Mouse (Mus musculus) intestine, embryonic 14.5 days (tissue): ENCODE measurements around the gene 9530068E07Rik. TPM values are rescaled to one million over a fixed set of nuclear protein-coding genes. Genes with fewer than 3 reads are reported as not detected.
A peak's percentile ranks its signal among the peaks of the same experiment; 100 is the strongest.

Source experiments
- ATAC-seq: fragments of 200-750 bp; cut with Nextera tagmentation; replicated peaks from 2 replicates; pipeline ENCODE4 v1.8.0; 2017; ENCODE audit warnings: low read depth, moderate number of reproducible peaks, moderate TSS enrichment, moderate library complexity; ENCODE audit not compliant: low FRiP score, low TSS enrichment
- DNase-seq: peaks from one replicate; pipeline ENCODE4 v3.0.0-alpha.2; 2018; ENCODE audit warnings: low spot score
- H3K27ac ChIP-seq: fragments of 300-500 bp; sonication (generic); 2 replicates; pipeline ENCODE4 v1.5.1; 2014; ENCODE audit warnings: low read depth, mild to moderate bottlenecking, control low read depth
- H3K27me3 ChIP-seq: fragments of 300-500 bp; sonication (generic); replicated peaks from 2 replicates; pipeline ENCODE4 v1.6.1; 2014; ENCODE audit warnings: low read length, control low read depth; ENCODE audit not compliant: control insufficient read depth, insufficient read depth
- H3K36me3 ChIP-seq: fragments of 300-500 bp; sonication (generic); 2 replicates; pipeline ENCODE4 v1.6.1; 2014; ENCODE audit warnings: low read length, control low read depth; ENCODE audit not compliant: control insufficient read depth, insufficient read depth
- H3K4me1 ChIP-seq: fragments of 300-500 bp; sonication (generic); replicated peaks from 2 replicates; pipeline ENCODE4 v1.6.1; 2014; ENCODE audit warnings: low read length, control low read depth, mixed read lengths; ENCODE audit not compliant: control insufficient read depth, insufficient read depth
- H3K4me2 ChIP-seq: fragments of 300-500 bp; sonication (generic); 2 replicates; pipeline ENCODE4 v1.6.1; 2014; ENCODE audit warnings: low read length
- H3K4me3 ChIP-seq: fragments of 300-500 bp; sonication (generic); 2 replicates; pipeline ENCODE4 v1.5.1; 2014; ENCODE audit warnings: low read depth, low read length, control low read depth, mixed read lengths
- H3K9ac ChIP-seq: fragments of 300-500 bp; sonication (generic); 2 replicates; pipeline ENCODE4 v1.6.1; 2014; ENCODE audit warnings: mild to moderate bottlenecking, low read length
- H3K9me3 ChIP-seq: fragments of 300-500 bp; sonication (generic); 2 replicates; pipeline ENCODE4 v1.6.1; 2016; ENCODE audit warnings: low read length, control low read depth; ENCODE audit not compliant: control insufficient read depth
- WGBS: fragments of 180-500 bp; shearing (Covaris S2); extraction: QIAGEN DNeasy Blood & Tissue Kit; methylation state at CpG from one replicate; pipeline ENCODE4 v1.1.7; 2014; 5-methylcytosine and 5-hydroxymethylcytosine counted together
- polyA plus RNA-seq: library from polyadenylated mRNA; unstranded; fragments of >200 nt; fragmentation: Nextera tagmentation; extraction: Ambion mirVana; gene quantifications from 2 replicates; pipeline ENCODE4 v1.2.1, GENCODE M21; 2014

9530068E07Rik gene
- polyA plus RNA-seq, 1 experiment from 2014 or later = 194 TPM

- H3K27ac ChIP-seq = no peak overlapping the region
These were observed 37.7 kb upstream of the 9530068E07Rik start for GRCm38 (mm10) chr11:52358520-52358919.

GRCm38 (mm10) chr11:52359686-52360470, 36.4 kb upstream of the 9530068E07Rik start:
- peak; percentile 62 for DNase-seq
- ATAC-seq = peak; percentile 19

More at GRCm38 (mm10) chr11:52358520-52358919, 37.7 kb upstream of the 9530068E07Rik start:
- H3K4me2 ChIP-seq = 0 out of 2 replicates have a peak overlapping the region, but pooled peaks have one; percentile 16
- 38% methylated on average over 4 of the region's 4 CpGs for WGBS
- H3K27me3 ChIP-seq = no peaks in the 10 kb centered on the region
- H3K9me3 ChIP-seq = no peaks in the 10 kb centered on the region
- no peak overlapping the region for H3K4me3 ChIP-seq
- peaks cover 19% of the 10 kb centered on the region for H3K4me1 ChIP-seq
- H3K36me3 ChIP-seq = no peaks in the 10 kb centered on the region
- H3K9ac ChIP-seq = no peak overlapping the region
- ATAC-seq = no peak
- no peak for DNase-seq

GRCm38 (mm10) chr11:52360471-52361277, 35.6 kb upstream of the 9530068E07Rik start, which contains the start of gene Vdac1:
TSS of gene Vdac1 (plus strand) at chr11:52360860.
- Histone ChIP-seq H3K36me3 (no peaks in the 10 kb centered on the region), H3K27me3 (no peaks in the 10 kb centered on the region), H3K4me3 (peak within 1 kb of the TSS; percentile 96), H3K27ac (peak within 1 kb of the TSS; percentile 94), H3K4me1 (peaks cover 40% of the 10 kb centered on the region), H3K9ac (peak within 1 kb of the TSS; percentile 94), H3K4me2 (peak within 1 kb of the TSS; percentile 88), H3K9me3 (no peaks in the 10 kb centered on the region)
- DNase-seq (peak; percentile 94), ATAC-seq (peak; percentile 92)
- under 1% methylated on average over 77 of the region's 84 CpGs for WGBS

More at GRCm38 (mm10) chr11:52359686-52360470, 36.4 kb upstream of the 9530068E07Rik start:
- peak overlapping the region; percentile 88 for H3K4me2 ChIP-seq
- 15% methylated on average over 22 of the region's 22 CpGs for WGBS
- peak overlapping the region; percentile 94 for H3K9ac ChIP-seq
- peak overlapping the region; percentile 96 for H3K4me3 ChIP-seq
- no peaks in the 10 kb centered on the region for H3K27me3 ChIP-seq
- H3K9me3 ChIP-seq = no peaks in the 10 kb centered on the region
- H3K27ac ChIP-seq = peak overlapping the region; percentile 94
- H3K4me1 ChIP-seq = peaks cover 32% of the 10 kb centered on the region
- H3K36me3 ChIP-seq = no peaks in the 10 kb centered on the region

- Histone ChIP-seq H3K4me1 (peaks cover 47% of the 10 kb centered on the region), H3K9ac (peak overlapping the region; percentile 94), H3K4me3 (peak overlapping the region; percentile 96), H3K4me2 (peak overlapping the region; percentile 88), H3K27me3 (no peaks in the 10 kb centered on the region), H3K9me3 (no peaks in the 10 kb centered on the region), H3K36me3 (no peaks in the 10 kb centered on the region), H3K27ac (peak overlapping the region; percentile 94)
- under 1% methylated on average over 47 of the region's 47 CpGs for WGBS
- DNase-seq (peak; percentile 91), ATAC-seq (peak; percentile 38)
These were observed 34.8 kb upstream of the 9530068E07Rik start for GRCm38 (mm10) chr11:52361287-52361921.

GRCm38 (mm10) chr11:52364376-52364775, 31.9 kb upstream of the 9530068E07Rik start:
- 0 out of 2 replicates have a peak, but pooled peaks cover 4% of the 10 kb centered on the region for H3K36me3 ChIP-seq
- no peak overlapping the region for H3K4me2 ChIP-seq
- H3K27ac ChIP-seq = no peak overlapping the region
- H3K27me3 ChIP-seq = no peaks in the 10 kb centered on the region
- ATAC-seq (no peak), DNase-seq (no peak)
- peaks cover 59% of the 10 kb centered on the region for H3K4me1 ChIP-seq
- 72% methylated on average over 2 of the region's 2 CpGs for WGBS
- no peaks in the 10 kb centered on the region for H3K9me3 ChIP-seq
- H3K4me3 ChIP-seq = no peak overlapping the region
- no peak overlapping the region for H3K9ac ChIP-seq

- Histone ChIP-seq H3K4me1 (peaks cover 61% of the 10 kb centered on the region), H3K36me3 (0 out of 2 replicates have a peak, but pooled peaks cover 4% of the 10 kb centered on the region), H3K9me3 (no peaks in the 10 kb centered on the region), H3K9ac (no peak overlapping the region), H3K27me3 (no peaks in the 10 kb centered on the region), H3K4me3 (no peak overlapping the region), H3K4me2 (peak overlapping the region; percentile 20; the same call in 1 of the 2 replicates), H3K27ac (peak overlapping the region; percentile 82)
- WGBS = 21% methylated on average over 1 of the region's 1 CpGs
- no peak for DNase-seq
- ATAC-seq = no peak
These were observed 31.1 kb upstream of the 9530068E07Rik start for GRCm38 (mm10) chr11:52365143-52365542.

GRCm38 (mm10) chr11:52366358-52366757, 29.9 kb upstream of the 9530068E07Rik start:
- WGBS = 76% methylated on average over 5 of the region's 5 CpGs

More at GRCm38 (mm10) chr11:52366358-52366757, 29.9 kb upstream of the 9530068E07Rik start:
- H3K9ac ChIP-seq = no peak overlapping the region
- no peak overlapping the region for H3K4me3 ChIP-seq
- H3K36me3 ChIP-seq = 0 out of 2 replicates have a peak, but pooled peaks cover 4% of the 10 kb centered on the region
- H3K27me3 ChIP-seq = no peaks in the 10 kb centered on the region
- no peak for DNase-seq
- H3K9me3 ChIP-seq = no peaks in the 10 kb centered on the region
- peaks cover 67% of the 10 kb centered on the region for H3K4me1 ChIP-seq
- no peak for ATAC-seq
- H3K4me2 ChIP-seq = no peak overlapping the region
- no peak overlapping the region for H3K27ac ChIP-seq
